8 mouse cellular contexts compared by ENCODE assay signal in the genomic region with DNA sequence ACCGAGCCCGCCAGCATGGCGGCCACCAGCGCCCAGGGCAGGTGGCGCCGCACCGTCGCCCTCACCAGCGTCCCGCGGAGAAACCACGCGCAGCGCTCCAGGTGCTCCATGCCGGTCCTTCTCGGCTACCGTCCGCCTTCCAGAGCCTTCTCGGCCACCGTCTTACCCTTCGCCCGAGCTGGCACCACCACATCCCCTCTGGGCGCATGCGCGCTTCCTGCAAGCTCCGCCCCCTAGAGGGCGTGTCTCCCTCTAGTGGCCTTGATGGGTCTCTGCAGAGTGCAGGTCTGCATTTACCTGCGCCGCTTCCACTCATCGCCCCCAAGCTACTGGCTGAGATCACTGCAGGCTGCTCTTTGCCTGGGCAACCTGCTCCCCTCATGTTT. TPM values are rescaled to one million over a fixed set of nuclear protein-coding genes. Genes with fewer than 3 reads are reported as not detected.
DNase-seq lines count a peak whose midpoint lies in the region; ATAC-seq and TF ChIP-seq lines count a peak whose summit lies in the region.

Gene Fitm2 (minus strand): TSS at position 164 of the 386 bp plus-strand sequence.

- peak within 1 kb of the TSS; percentile 78 for H3K4me2 ChIP-seq in forebrain, embryonic 16.5 days (ENCODE audit: low read length)
- H3K4me2 ChIP-seq in lung, embryonic 14.5 days, result peak within 1 kb of the TSS; percentile 92

- peaks cover 0 to 2% of the 10 kb centered on the region in 2 experiments; a peak in 1 of 4 replicates for H3K4me1 ChIP-seq in ES-E14 (ENCODE audit: control insufficient read depth in 2 of 2, insufficient read depth in 2 of 2, low read length in 2 of 2, poor library complexity in 1 of 2)
- peaks cover 9% of the 10 kb centered on the region for H3K4me1 ChIP-seq in forebrain, embryonic 16.5 days (replicated peaks; ENCODE audit: control insufficient read depth, insufficient read depth, low read length)
- peaks cover 8% of the 10 kb centered on the region; the same call in 1 of the 2 replicates for H3K4me1 ChIP-seq in lung, embryonic 14.5 days (ENCODE audit: insufficient read depth)
- H3K4me1 ChIP-seq in olfactory bulb, adult 2 months (ENCODE audit: control insufficient read depth, insufficient read depth, low read length), result 0 out of 2 replicates have a peak, but pooled peaks cover 6% of the 10 kb centered on the region
- peaks cover 8% of the 10 kb centered on the region; the same call in 1 of the 2 replicates for H3K4me1 ChIP-seq in thymus, adult 2 months (replicated peaks; ENCODE audit: control insufficient read depth, insufficient read depth, low read length)

- H3K36me3 ChIP-seq in ES-E14 (ENCODE audit: control insufficient read depth, insufficient read depth, low read length, poor library complexity, severe bottlenecking), result peaks cover 17% of the 10 kb centered on the region
- peaks cover 11% of the 10 kb centered on the region for H3K36me3 ChIP-seq in forebrain, embryonic 16.5 days (ENCODE audit: control insufficient read depth, insufficient read depth)
- H3K36me3 ChIP-seq in lung, embryonic 14.5 days (ENCODE audit: insufficient read depth), result peaks cover 21% of the 10 kb centered on the region; the same call in 1 of the 2 replicates
- H3K36me3 ChIP-seq in thymus, adult 2 months (ENCODE audit: control insufficient read depth, insufficient read depth, low read length), result no peaks in the 10 kb centered on the region

- WGBS in forebrain, embryonic 16.5 days, result under 1% methylated on average over 26 of the region's 30 CpGs
- WGBS in lung, embryonic 14.5 days, result under 1% methylated on average over 30 of the region's 30 CpGs
- WGBS in olfactory bulb, adult 2 months, result under 1% methylated on average over 30 of the region's 30 CpGs
- WGBS in thymus, adult 2 months, result under 1% methylated on average over 30 of the region's 30 CpGs

- peak; percentile 99 for TF ChIP-seq CTCF in layer of hippocampus, adult 2 months (conservative IDR thresholded peaks at IDR 0.05)
- peak; percentile 99 for TF ChIP-seq CTCF in lung, embryonic 14.5 days (IDR thresholded peaks at IDR 0.05; ENCODE audit: low read depth)
- TF ChIP-seq CTCF in olfactory bulb, adult 2 months (IDR thresholded peaks at IDR 0.05; ENCODE audit: insufficient read depth, low read depth, low read length), result peak; percentile 92
- peak; percentile 99 for TF ChIP-seq CTCF in thymus, adult 2 months (IDR thresholded peaks at IDR 0.05; ENCODE audit: borderline replicate concordance, control insufficient read depth, extremely low read depth, insufficient read depth, low read length, poor library complexity)

- DNase-seq in ES-E14 (ENCODE audit: low read depth, low spot score), result peak; percentile 99
- DNase-seq in cerebellum, adult 11-12 months, result peak; percentile 94
- DNase-seq in heart, postnatal 36 days, result peak; percentile 94 to 95
- DNase-seq in layer of hippocampus, adult 2 months (ENCODE audit: low spot score in 2 of 2), result peak; percentile 94 to 97
- DNase-seq in lung, embryonic 14.5 days, result peak; percentile 97
- peak; percentile 97 for DNase-seq in thymus, adult 2 months

- peak within 1 kb of the TSS; percentile 32 for H3K27ac ChIP-seq in ES-E14 (ENCODE audit: insufficient read depth, low read depth, low read length, poor library complexity, severe bottlenecking)
- H3K27ac ChIP-seq in forebrain, embryonic 16.5 days (ENCODE audit: low read length), result peak within 1 kb of the TSS; percentile 49
- peak within 1 kb of the TSS; percentile 90 for H3K27ac ChIP-seq in layer of hippocampus, adult 2 months
- no peak within 1 kb of the TSS for H3K27ac ChIP-seq in lung, embryonic 14.5 days (ENCODE audit: low read depth)
- H3K27ac ChIP-seq in olfactory bulb, adult 2 months (ENCODE audit: insufficient read depth, low read depth, low read length), result no peak within 1 kb of the TSS
- no peak within 1 kb of the TSS for H3K27ac ChIP-seq in thymus, adult 2 months (ENCODE audit: control insufficient read depth, insufficient read depth, low read length)

- H3K9me3 ChIP-seq in ES-E14 (ENCODE audit: control insufficient read depth, insufficient read depth, low read depth, low read length), result no peaks in the 10 kb centered on the region
- no peaks in the 10 kb centered on the region for H3K9me3 ChIP-seq in forebrain, embryonic 16.5 days (ENCODE audit: control insufficient read depth, low read length)
- no peaks in the 10 kb centered on the region for H3K9me3 ChIP-seq in lung, embryonic 14.5 days (ENCODE audit: low read depth, low read length)

- H3K27me3 ChIP-seq in forebrain, embryonic 16.5 days (replicated peaks; ENCODE audit: control insufficient read depth, insufficient read depth, low read length), result no peaks in the 10 kb centered on the region
- H3K27me3 ChIP-seq in lung, embryonic 14.5 days (ENCODE audit: insufficient read depth, low read length), result no peaks in the 10 kb centered on the region
- no peaks in the 10 kb centered on the region for H3K27me3 ChIP-seq in thymus, adult 2 months (ENCODE audit: control insufficient read depth, insufficient read depth, low read length)

- intact Hi-C loops in heart, postnatal 36 days (cut with DNase I), result loop anchor here (1.0 kb wide), 1 partner anchor 52 kb away; no protein-coding TSS in a partner anchor

- in situ Hi-C loops in ES-E14 (cut with MboI; ENCODE audit: low sequenced_read_pairs in 2 of 2, unreplicated experiment in 2 of 2), result no loop called here

- peak within 1 kb of the TSS; percentile 82 for H3K9ac ChIP-seq in ES-E14 (ENCODE audit: insufficient read depth, low read depth, low read length, poor library complexity, severe bottlenecking)
- peak within 1 kb of the TSS; percentile 82 for H3K9ac ChIP-seq in forebrain, embryonic 16.5 days (replicated peaks; ENCODE audit: low read depth, low read length)
- peak within 1 kb of the TSS; percentile 83 for H3K9ac ChIP-seq in lung, embryonic 14.5 days

- peak within 1 kb of the TSS; percentile 71 to 85 for H3K4me3 ChIP-seq in ES-E14 (ENCODE audit: insufficient read depth in 1 of 2, low read depth in 1 of 2, low read length in 2 of 2, poor library complexity in 1 of 2, severe bottlenecking in 1 of 2)
- peak within 1 kb of the TSS; percentile 76 for H3K4me3 ChIP-seq in forebrain, embryonic 16.5 days (replicated peaks; ENCODE audit: low read length)
- peak within 1 kb of the TSS; percentile 80 for H3K4me3 ChIP-seq in layer of hippocampus, adult 2 months
- peak within 1 kb of the TSS; percentile 86 for H3K4me3 ChIP-seq in lung, embryonic 14.5 days (ENCODE audit: low read depth, low read length)
- peak within 1 kb of the TSS; percentile 66 for H3K4me3 ChIP-seq in olfactory bulb, adult 2 months (ENCODE audit: insufficient read depth, low read depth, low read length)
- peak within 1 kb of the TSS; percentile 73 for H3K4me3 ChIP-seq in thymus, adult 2 months (ENCODE audit: control insufficient read depth, insufficient read depth, low read length)

- no peak; the same call in 1 of the 2 replicates for TF ChIP-seq POLR2A in olfactory bulb, adult 2 months (IDR thresholded peaks at IDR 0.05; ENCODE audit: insufficient read depth, low read depth, low read length)
- TF ChIP-seq POLR2A in thymus, adult 2 months (IDR thresholded peaks at IDR 0.05; ENCODE audit: control insufficient read depth, extremely low read depth, insufficient read depth, low read length, poor library complexity), result 0 out of 2 replicates have a peak, but pooled peaks have one; percentile 11

- ATAC-seq in forebrain, embryonic 16.5 days, result peak; percentile 92
- peak; percentile 97 for ATAC-seq in lung, embryonic 14.5 days (ENCODE audit: insufficient read depth)

TF ChIP-seq in ES-E14, 5 proteins besides CTCF, POLR2A, EP300 and RAD21:
- TF ChIP-seq ZC3H11A (IDR thresholded peaks at IDR 0.05; ENCODE audit: borderline replicate concordance, low read depth, low read length), result 0 out of 2 replicates have a peak, but pooled peaks have one; percentile 32
- TF ChIP-seq HCFC1 (IDR thresholded peaks at IDR 0.05; ENCODE audit: borderline replicate concordance, insufficient read depth, low read length), result peak; percentile 81; the same call in 1 of the 2 replicates
- TF ChIP-seq ZNF384 (IDR thresholded peaks at IDR 0.05; ENCODE audit: low read depth, low read length), result 0 out of 2 replicates have a peak, but pooled peaks have one; percentile 48
- TF ChIP-seq CHD2 (IDR thresholded peaks at IDR 0.05; ENCODE audit: low read depth, low read length), result no peak
- TF ChIP-seq MAFK (IDR thresholded peaks at IDR 0.05; ENCODE audit: insufficient read depth, low read depth, low read length), result no peak

RNA-seq across cellular contexts. Expression of gene Fitm2, which starts in this region (rescaled TPM):
- 23.4 and 29.8 TPM in 2 replicates for total RNA-seq in ES-E14 (2012; rRNA removed)
- 13.0 and 15.4 TPM in 2 replicates for polyA plus RNA-seq in forebrain, embryonic 16.5 days (2015; fragmentation: Nextera tagmentation; extraction: Ambion mirVana)
- 100 to 1,000 TPM; 196 to 197 TPM for total RNA-seq in heart, postnatal 36 days (2021)
- 10 to 100 TPM; 19.0 to 20.0 TPM for total RNA-seq in layer of hippocampus, adult 2 months (2021)
- polyA plus RNA-seq in lung, embryonic 14.5 days (2014; fragmentation: Nextera tagmentation; extraction: Ambion mirVana), result 8.6 and 10.1 TPM in 2 replicates
- polyA plus RNA-seq in olfactory bulb, adult 2 months (2012; ENCODE audit: insufficient read depth, insufficient read length, low replicate concordance, missing spikeins), result not detected in 2 replicates
- polyA plus RNA-seq in thymus, adult 2 months (2012; rRNA removed), result 12.1 and 15.4 TPM in 2 replicates

Comparison
In these comparisons a context has a peak if more than half of its experiments do, and no peak if none do; other contexts are left out.
1. H3K27ac ChIP-seq: peak in ES-E14 (single experiment), forebrain, embryonic 16.5 days (single experiment) and layer of hippocampus, adult 2 months (single experiment); none in lung, embryonic 14.5 days (single experiment), olfactory bulb, adult 2 months (single experiment) and thymus, adult 2 months (single experiment).
2. Peak in every context shown above with its lines, with median percentiles within 50 percentile points of each other: DNase-seq, H3K4me3 ChIP-seq, H3K9ac ChIP-seq and CTCF ChIP-seq.